Mouse (Mus musculus): ENCODE data around the gene Snph. TPM values are rescaled to one million over a fixed set of nuclear protein-coding genes. Genes with fewer than 3 reads are reported as not detected.

Gene Snph
- polyA plus RNA-seq, 2 experiments from 2014 or later = not detected

GRCm38 (mm10) chr2:151598068-151598467, 34.3 kb downstream of the Snph start:
- ATAC-seq = no peak

GRCm38 (mm10) chr2:151587306-151587705, 45.1 kb downstream of the Snph start:
- no peak for ATAC-seq

DNA sequence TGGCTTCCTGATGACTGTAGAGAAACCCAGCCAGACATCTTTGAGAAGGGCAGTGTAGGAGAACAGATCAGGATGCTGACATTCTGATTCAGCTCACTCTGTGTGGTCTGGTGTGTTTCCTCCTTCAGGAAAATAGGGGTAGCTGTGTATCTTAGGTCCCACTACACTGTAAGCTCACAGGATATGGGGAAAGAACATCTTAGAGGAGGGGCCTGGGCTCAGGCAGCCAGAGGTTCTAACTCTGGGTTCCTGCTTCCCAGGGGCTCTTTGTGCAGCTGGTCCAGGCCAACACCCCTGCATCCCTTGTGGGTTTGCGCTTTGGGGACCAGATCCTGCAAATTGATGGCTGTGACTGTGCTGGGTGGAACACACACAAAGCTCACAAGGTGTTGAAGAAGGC, 45.6 kb downstream of the Snph start:
- ATAC-seq = no peak

GRCm38 (mm10) chr2:151585934-151586333, 46.5 kb downstream of the Snph start:
- peak; percentile 44 for ATAC-seq

DNA sequence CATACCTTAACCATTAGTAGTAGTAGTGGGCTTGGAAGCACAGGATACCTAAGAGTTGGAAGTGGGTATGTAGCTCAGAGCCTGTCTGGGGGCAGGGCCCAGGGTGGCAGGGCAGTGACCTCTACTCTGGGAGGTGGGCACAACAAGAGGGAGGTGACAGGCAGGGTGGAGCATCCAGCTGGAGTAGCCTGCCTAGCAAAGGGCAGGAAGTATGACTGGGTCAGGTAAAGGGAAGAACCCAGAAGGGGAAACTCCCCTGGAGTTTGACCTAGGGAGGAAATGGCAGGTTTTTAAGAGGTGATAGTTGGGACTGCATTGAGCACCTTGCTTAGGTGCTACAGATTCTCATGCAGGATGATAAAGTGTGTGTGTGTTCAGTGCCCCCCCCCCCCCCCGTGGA, 51.4 kb downstream of the Snph start:
- ATAC-seq = peak; percentile 63

DNA sequence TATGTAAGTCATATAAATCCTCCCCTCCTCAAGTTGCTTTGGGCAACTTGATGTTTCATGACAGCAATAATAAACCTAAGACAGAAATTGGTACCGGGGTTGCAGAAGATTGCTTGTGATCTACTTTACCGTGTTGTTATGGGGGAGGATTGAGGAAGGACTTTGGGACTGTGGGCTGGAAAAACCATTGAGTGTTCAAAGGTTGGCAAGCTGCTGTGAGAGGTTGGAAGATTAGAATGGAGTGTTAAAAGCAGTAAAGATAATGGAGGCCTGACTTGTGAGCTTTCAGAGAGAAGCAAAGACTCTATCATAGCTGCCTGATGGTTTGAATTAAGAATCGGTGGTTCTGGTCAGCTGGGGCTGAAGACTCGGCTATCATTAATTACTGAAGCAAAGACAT, 53.2 kb downstream of the Snph start:
- no peak for ATAC-seq

DNA sequence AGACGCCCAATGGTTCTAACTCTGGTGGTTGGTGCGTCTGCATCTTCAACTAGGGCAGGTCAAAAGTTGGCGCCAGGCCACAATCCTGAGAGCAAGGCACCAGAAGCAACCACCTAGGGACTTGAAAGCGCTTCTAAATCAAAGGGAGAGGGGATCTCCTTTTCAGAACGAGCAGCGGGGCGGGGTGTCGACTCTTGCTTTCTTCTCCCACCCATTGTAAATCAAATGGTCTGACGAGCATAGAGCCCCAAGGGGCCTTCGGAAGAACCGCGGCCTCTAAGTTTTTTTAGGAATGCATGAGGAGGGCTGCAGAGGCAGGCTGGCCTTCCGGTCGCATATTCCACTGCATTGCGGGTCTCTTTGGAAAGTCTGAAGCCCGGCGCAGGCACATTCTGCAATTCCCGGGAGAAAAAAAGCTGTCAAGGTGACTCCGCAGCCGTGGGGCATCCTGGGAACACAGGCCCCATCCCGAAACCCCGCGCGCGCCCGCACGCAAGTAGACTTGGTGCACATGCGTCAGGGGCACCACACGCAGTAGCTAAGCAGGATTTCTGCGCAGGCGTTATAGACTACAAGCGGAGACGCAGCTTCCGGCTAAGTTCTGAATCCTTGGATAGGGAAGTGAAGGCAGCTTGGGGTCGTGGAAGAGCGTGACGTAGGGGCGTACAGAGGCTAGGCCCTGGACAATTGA, 56.5 kb downstream of the Snph start:
- ATAC-seq = peak; percentile 66

GRCm38 (mm10) chr2:151575119-151575698, 57.2 kb downstream of the Snph start:
- ATAC-seq = no peak

- no peak for ATAC-seq
Measured at GRCm38 (mm10) chr2:151574607-151575006, 57.8 kb downstream of the Snph start.

DNA sequence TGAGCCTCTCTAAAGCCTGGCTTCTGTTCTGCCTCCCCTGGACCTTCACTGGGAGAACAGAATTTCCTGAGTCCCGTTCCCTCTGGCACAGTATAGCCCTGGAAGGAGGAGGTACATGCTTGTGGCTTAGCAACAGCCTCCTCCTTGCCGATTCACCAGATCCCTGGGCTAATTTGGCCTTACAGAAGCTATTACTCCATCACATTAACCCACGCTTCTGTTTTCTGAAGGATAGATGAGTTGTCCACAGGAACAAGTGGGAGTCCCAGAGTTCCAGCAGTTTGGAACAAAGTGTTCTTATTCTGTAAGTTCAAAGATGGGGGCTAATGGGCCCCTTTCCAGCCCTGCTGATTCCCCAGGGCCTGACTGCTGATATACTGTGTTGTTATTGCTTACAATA, 58.7 kb downstream of the Snph start:
- no peak for ATAC-seq

GRCm38 (mm10) chr2:151571873-151572700, 60.3 kb downstream of the Snph start, which contains the start of gene Sdcbp2:
Gene Sdcbp2 (plus strand): TSS chr2:151572622.
- peak; percentile 62 for ATAC-seq

GRCm38 (mm10) chr2:151569452-151569851, 62.9 kb downstream of the Snph start:
- peak; percentile 22 for ATAC-seq

DNA sequence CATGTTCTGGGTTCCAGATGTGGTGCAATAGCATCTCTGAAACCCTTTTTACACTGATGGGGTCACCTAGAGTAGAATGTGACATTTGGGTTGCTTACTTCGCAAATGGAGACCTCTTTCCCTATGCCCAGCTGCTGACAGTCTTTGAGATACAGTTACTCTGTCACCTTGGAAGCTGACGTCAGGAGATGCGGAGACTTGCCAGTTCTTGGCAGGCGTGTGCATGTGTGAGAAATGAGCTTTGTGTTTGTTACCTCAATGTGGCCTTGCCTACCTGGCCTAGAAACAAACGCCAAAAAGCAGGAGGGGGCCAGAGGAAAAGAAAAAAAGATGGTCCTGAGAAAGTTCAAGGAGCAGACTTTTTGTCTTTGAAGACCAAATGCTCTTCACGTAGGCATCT, 65.5 kb downstream of the Snph start:
- ATAC-seq = no peak

GRCm38 (mm10) chr2:151564986-151565385, 67.4 kb downstream of the Snph start:
- ATAC-seq = no peak

DNA sequence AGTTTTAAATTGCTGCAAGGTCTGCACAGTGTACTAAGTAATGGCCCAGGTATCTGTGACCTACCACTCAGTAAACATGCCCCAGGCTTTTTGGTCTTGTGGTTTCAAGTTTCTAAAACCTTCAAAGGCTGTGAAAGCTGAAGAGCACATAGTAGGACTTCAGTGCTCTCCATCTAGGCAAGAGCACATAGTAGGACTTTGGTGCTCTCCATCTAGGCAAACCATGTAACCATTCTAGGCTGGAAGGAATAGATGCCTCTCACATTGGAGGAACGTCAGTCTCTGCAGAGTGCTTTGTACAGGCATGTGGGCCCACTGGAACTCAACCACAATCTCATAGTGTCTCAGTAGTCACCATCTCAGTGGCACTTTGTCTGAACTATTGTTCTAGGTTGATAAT, 68.4 kb downstream of the Snph start:
- peak; percentile 21 for ATAC-seq

DNA sequence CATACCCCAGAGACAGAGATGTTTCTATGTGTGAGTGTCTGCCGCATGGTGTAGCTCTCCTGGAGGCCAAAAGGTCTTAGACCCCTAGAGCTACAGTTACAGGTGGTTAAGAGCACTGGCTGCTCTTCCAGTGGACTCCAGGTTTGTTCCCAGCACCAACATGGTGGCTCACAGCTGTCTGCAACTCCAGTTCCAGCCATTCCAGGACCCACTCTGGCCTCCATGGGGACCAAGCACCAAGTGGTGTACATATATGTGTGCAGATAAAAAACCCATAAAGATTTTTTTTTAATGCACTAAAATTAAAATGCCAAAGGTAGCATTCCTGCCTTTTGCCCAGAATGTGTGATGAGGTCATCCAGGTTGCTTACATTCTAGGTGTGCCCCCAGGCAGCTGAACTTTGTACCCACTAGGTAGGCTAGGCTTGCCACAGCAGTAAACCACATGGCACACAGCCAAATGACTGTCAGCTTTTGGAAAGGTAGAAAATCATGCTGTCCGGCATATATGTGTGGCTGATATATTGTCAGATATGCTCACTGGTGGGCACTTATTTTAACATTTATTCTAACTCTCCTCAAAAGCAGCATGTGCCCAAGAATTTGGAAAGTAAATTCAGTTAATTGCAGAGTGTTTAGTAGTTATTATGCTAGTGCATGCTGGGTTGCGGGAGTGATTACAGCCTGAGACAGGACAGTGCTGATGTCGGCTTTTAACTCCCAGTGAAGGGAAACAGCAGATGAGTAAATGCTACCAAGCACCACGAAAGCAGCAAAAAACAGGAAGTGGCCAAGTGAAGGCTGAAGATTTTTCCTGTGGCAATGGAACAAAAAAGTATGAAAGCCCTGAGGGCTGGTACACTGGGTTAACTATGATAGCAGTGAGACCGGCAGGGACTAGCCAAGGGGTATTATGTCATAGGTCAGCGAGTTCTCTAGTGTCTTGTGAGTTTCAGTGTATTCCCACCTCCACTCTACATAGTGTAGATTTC, 69.2 kb downstream of the Snph start:
- ATAC-seq = peak; percentile 84

GRCm38 (mm10) chr2:151549615-151550121, 82.7 kb downstream of the Snph start:
- ATAC-seq = no peak

DNA sequence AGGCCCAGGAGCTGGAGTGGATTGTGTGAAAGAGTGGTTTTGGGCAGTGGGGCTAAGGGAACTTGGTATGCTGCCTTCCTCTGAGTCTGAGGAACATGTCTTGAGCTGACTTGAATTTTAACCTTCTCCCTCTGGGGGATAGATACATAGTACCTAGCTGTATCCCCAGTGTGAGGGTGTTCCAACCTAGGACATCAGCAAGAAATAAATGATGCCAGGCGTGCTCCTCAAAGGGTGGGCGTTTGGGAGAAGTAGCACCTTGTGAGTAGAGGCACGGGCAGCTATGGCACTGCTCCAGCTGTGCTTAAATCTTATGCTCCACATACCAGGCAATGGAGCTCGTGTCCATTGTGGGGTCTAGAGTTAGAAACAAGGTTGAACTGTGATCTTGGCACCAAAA, 85.8 kb downstream of the Snph start:
- no peak for ATAC-seq

- no peak for ATAC-seq
Measured at GRCm38 (mm10) chr2:151544673-151545072, 87.7 kb downstream of the Snph start.

DNA sequence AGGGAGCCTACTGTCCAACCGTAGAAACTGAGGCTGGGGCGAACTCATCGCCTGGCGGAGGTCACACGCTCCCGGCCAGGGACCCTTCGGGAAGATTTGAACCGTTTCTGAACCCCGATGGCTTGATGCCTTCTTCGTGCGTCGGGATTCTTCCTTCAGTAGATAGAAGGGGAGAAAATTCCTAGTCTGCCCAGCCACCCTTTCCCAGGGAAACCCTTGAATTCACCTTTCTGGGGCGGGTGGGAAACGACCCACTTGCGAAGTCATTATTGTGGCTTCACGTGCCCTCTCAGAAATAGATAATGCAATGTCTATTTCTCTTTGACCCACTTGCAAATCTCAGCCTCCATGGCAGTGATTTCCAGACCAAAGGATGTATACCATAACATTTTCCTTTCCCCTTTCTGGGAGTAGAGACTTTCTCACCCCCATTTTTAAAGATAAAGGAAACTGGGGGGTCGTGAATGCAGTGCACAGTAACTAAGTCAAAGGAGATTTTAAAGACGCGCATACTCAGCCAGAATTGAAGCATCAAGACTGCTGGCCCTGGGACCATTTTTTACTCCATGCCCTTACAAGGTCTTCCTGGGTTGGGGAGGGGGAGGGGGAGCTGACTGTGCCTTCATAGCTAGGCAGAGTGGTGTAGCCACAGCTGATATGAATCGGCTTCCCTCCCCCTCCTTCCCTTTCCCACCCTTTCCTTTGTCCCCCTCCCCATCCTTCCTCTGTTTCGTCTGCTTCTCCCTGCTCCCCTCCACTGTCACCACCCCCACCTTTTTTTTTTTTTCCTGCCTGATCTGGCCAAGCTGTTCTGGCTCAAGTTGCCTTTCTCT, 89.1 kb downstream of the Snph start:
- ATAC-seq = peak; percentile 40
